In genomic region chr7:46279946-46280345, GRCm38 (mm10) we compare ENCODE assay signal across 10 mouse cellular contexts. TPM values are rescaled to one million over a fixed set of nuclear protein-coding genes. Genes with fewer than 3 reads are reported as not detected.
A peak's percentile ranks its signal among the peaks of the same experiment; 100 is the strongest.
DNase-seq lines count a peak whose midpoint lies in the region; TF ChIP-seq lines count a peak whose summit lies in the region.
"Had no signal": no experiment of that assay in that cellular context is flagged by ENCODE, and none has a peak within 500 bp of the region (broad histone marks: within the 10 kb centered on the region; RNA-seq: fewer than 3 reads in every experiment).

No protein-coding gene starts in this region.

- 17% methylated on average over 6 of the region's 6 CpGs for WGBS in heart, adult 2 months

- H3K79me2 ChIP-seq in heart, adult 2 months (replicated peaks; ENCODE audit: control insufficient read depth, insufficient read depth, low read length) = no peaks in the 10 kb centered on the region

- H3K27ac ChIP-seq in heart, adult 2 months = no peak overlapping the region
- no peak overlapping the region for H3K27ac ChIP-seq in bone marrow macrophage, adult 2 months (ENCODE audit: insufficient read depth, low read depth, low read length)
- no peak overlapping the region for H3K27ac ChIP-seq in embryonic fibroblast, embryonic 13.5 days (ENCODE audit: insufficient read depth, low read length)
- H3K27ac ChIP-seq: embryonic facial prominence, embryonic 12.5 days had no signal

- H3K4me3 ChIP-seq in heart, adult 2 months = no peak overlapping the region
- no peak overlapping the region for H3K4me3 ChIP-seq in bone marrow macrophage, adult 2 months (ENCODE audit: insufficient read depth, low read length)
- no peak overlapping the region for H3K4me3 ChIP-seq in embryonic fibroblast, embryonic 13.5 days (ENCODE audit: insufficient read depth, low read length)
- H3K4me3 ChIP-seq: embryonic facial prominence, embryonic 12.5 days had no signal

- DNase-seq in heart, adult 2 months = peak in 1 of 2 experiments; percentile 11
- DNase-seq in heart, postnatal 25 days (ENCODE audit: low spot score) = no peak
- peak; percentile 48 to 55 for DNase-seq in CD8-positive naive resting alpha-beta T cell, adult 2 months (ENCODE audit: low read depth in 2 of 2, low spot score in 2 of 2)
- peak; percentile 54 for DNase-seq in layer of hippocampus, adult 9-10 months (ENCODE audit: low spot score)
- peak; percentile 85 for DNase-seq in mesoderm, embryonic 11.5 days (ENCODE audit: low read depth, low spot score)
- DNase-seq in thymus, postnatal 0 days (ENCODE audit: low spot score) = peak; percentile 68

- no peak overlapping the region for H3K9ac ChIP-seq in heart, adult 2 months (ENCODE audit: low read depth, low read length)
- H3K9ac ChIP-seq: embryonic facial prominence, embryonic 12.5 days had no signal

- peak; percentile 77 for TF ChIP-seq CTCF in heart, adult 2 months (IDR thresholded peaks at IDR 0.05)
- TF ChIP-seq CTCF in bone marrow macrophage, adult 2 months (IDR thresholded peaks at IDR 0.05; ENCODE audit: low read depth, low read length) = peak; percentile 76
- 0 out of 2 replicates have a peak, but pooled peaks have one; percentile 6 for TF ChIP-seq CTCF in embryonic fibroblast, embryonic 13.5 days (IDR thresholded peaks at IDR 0.05; ENCODE audit: borderline replicate concordance, insufficient read depth, low read length)

- no peaks in the 10 kb centered on the region for H3K4me1 ChIP-seq in heart, adult 2 months (ENCODE audit: control insufficient read depth, insufficient read depth, low read length)
- no peaks in the 10 kb centered on the region for H3K4me1 ChIP-seq in bone marrow macrophage, adult 2 months (ENCODE audit: control insufficient read depth, insufficient read depth, low read length)
- H3K4me1 ChIP-seq in embryonic fibroblast, embryonic 13.5 days (ENCODE audit: control insufficient read depth, insufficient read depth, low read length) = no peaks in the 10 kb centered on the region
- H3K4me1 ChIP-seq: embryonic facial prominence, embryonic 12.5 days had no signal

- no peaks in the 10 kb centered on the region for H3K27me3 ChIP-seq in heart, adult 2 months (ENCODE audit: control insufficient read depth, insufficient read depth, low read length)
- H3K27me3 ChIP-seq: embryonic facial prominence, embryonic 12.5 days had no signal

- H3K36me3 ChIP-seq in heart, adult 2 months (ENCODE audit: control insufficient read depth, insufficient read depth, low read length) = no peaks in the 10 kb centered on the region
- H3K36me3 ChIP-seq: embryonic facial prominence, embryonic 12.5 days had no signal

- no peak for TF ChIP-seq EP300 in heart, adult 2 months (IDR thresholded peaks at IDR 0.05; ENCODE audit: insufficient read depth, low read depth, low read length)

- intact Hi-C loops in heart, adult 2 months (cut with DNase I) = loop anchor here (2.0 kb wide), 2 partner anchors 99 to 327 kb away; no protein-coding TSS in a partner anchor
- intact Hi-C loops in heart, postnatal 25 days (cut with DNase I) = loop anchor here (1.0 to 2.0 kb wide), 2 partner anchors 99 to 326 kb away; no protein-coding TSS in a partner anchor

- TF ChIP-seq POLR2A in heart, adult 2 months (IDR thresholded peaks at IDR 0.05; ENCODE audit: insufficient read depth, low read depth, low read length) = no peak
- no peak for TF ChIP-seq POLR2A in bone marrow macrophage, adult 2 months (IDR thresholded peaks at IDR 0.05; ENCODE audit: borderline replicate concordance, low read depth, low read length)
- TF ChIP-seq POLR2A in embryonic fibroblast, embryonic 13.5 days (IDR thresholded peaks at IDR 0.05; ENCODE audit: low read depth, low read length) = no peak

RNA-seq across cellular contexts. Expression of gene Otog, which starts 39.2 kb away (rescaled TPM):
- total RNA-seq in heart, adult 2 months (2021) = not detected
- polyA plus RNA-seq in heart, adult 2 months (2012; rRNA removed) = 0.06 TPM in 1 of 2 replicates, not detected in the other
- total RNA-seq in heart, postnatal 25 days (2021) = not detected
- polyA plus RNA-seq in bone marrow macrophage, adult 2 months (2012; ENCODE audit: insufficient read depth, insufficient read length, missing spikeins) = not detected in 2 replicates
- not detected in 2 replicates for polyA plus RNA-seq in embryonic fibroblast, embryonic 13.5 days (2011; ENCODE audit: insufficient read length, low read depth, missing spikeins)
- 0.12 and 0.15 TPM in 2 replicates for polyA plus RNA-seq in thymus, postnatal 0 days (2015; fragmentation: Nextera tagmentation; extraction: Ambion mirVana)
- polyA plus RNA-seq: liver, embryonic 16.5 days had no signal

RNA-seq across cellular contexts. Expression of gene Ush1c, which starts 41.6 kb away (rescaled TPM):
- 1 to 10 TPM; 5.1 to 5.5 TPM for total RNA-seq in heart, adult 2 months (2021)
- 4.0 and 15.5 TPM in 2 replicates for polyA plus RNA-seq in heart, adult 2 months (2012; rRNA removed)
- total RNA-seq in heart, postnatal 25 days (2021) = 1 to 10 TPM; 7.4 to 8.6 TPM
- polyA plus RNA-seq in bone marrow macrophage, adult 2 months (2012; ENCODE audit: insufficient read depth, insufficient read length, missing spikeins) = not detected in 2 replicates
- not detected in 2 replicates for polyA plus RNA-seq in embryonic fibroblast, embryonic 13.5 days (2011; ENCODE audit: insufficient read length, low read depth, missing spikeins)
- 0.32 and 0.46 TPM in 2 replicates for polyA plus RNA-seq in thymus, postnatal 0 days (2015; fragmentation: Nextera tagmentation; extraction: Ambion mirVana)

Comparison
In these comparisons a context has a peak if more than half of its experiments do, and no peak if none do; other contexts are left out.
1. CTCF ChIP-seq: peak in every context shown above with its lines; median percentile 77 in heart, adult 2 months; 76 in bone marrow macrophage, adult 2 months; 6 in embryonic fibroblast, embryonic 13.5 days.